Mouse (Mus musculus): ENCODE results near the gene Msh5. TPM values are rescaled to one million over a fixed set of nuclear protein-coding genes. Genes with fewer than 3 reads are reported as not detected.

Gene Msh5
- total RNA-seq, 1 experiment = 2.7 TPM

GRCm38 (mm10) chr17:35083929-35084497 lies 37.5 kb upstream of the Msh5 start:
- no peaks in the 10 kb centered on the region for H3K36me3 ChIP-seq (ENCODE audit: control insufficient read depth, insufficient read depth, low read length, poor library complexity, severe bottlenecking)
- no peak overlapping the region for H3K9ac ChIP-seq (ENCODE audit: insufficient read depth, low read depth, low read length, poor library complexity, severe bottlenecking)
- in situ Hi-C loops (cut with MboI; ENCODE audit: low sequenced_read_pairs in 2 of 2, unreplicated experiment in 2 of 2) = no loop called here
- H3K4me1 ChIP-seq (ENCODE audit: control insufficient read depth in 2 of 2, insufficient read depth in 2 of 2, low read length in 2 of 2, poor library complexity in 1 of 2) = peaks cover 0 to 5% of the 10 kb centered on the region in 2 experiments; a peak in 2 of 4 replicates
- no peak for DNase-seq (ENCODE audit: low read depth, low spot score)
- no peak overlapping the region for H3K4me3 ChIP-seq (ENCODE audit: insufficient read depth in 1 of 2, low read depth in 1 of 2, low read length in 2 of 2, poor library complexity in 1 of 2, severe bottlenecking in 1 of 2)
- no peaks in the 10 kb centered on the region for H3K9me3 ChIP-seq (ENCODE audit: control insufficient read depth, insufficient read depth, low read depth, low read length)
- no peak overlapping the region for H3K27ac ChIP-seq (ENCODE audit: insufficient read depth, low read depth, low read length, poor library complexity, severe bottlenecking)
- no peak for TF ChIP-seq MAFK (IDR thresholded peaks at IDR 0.05; ENCODE audit: insufficient read depth, low read depth, low read length)

- no peak for TF ChIP-seq ZC3H11A (IDR thresholded peaks at IDR 0.05; ENCODE audit: borderline replicate concordance, low read depth, low read length)
- no peak for TF ChIP-seq ZNF384 (IDR thresholded peaks at IDR 0.05; ENCODE audit: low read depth, low read length)
- TF ChIP-seq MAFK (IDR thresholded peaks at IDR 0.05; ENCODE audit: insufficient read depth, low read depth, low read length) = no peak
- no peak for TF ChIP-seq HCFC1 (IDR thresholded peaks at IDR 0.05; ENCODE audit: borderline replicate concordance, insufficient read depth, low read length)
- no peak for TF ChIP-seq CHD2 (IDR thresholded peaks at IDR 0.05; ENCODE audit: low read depth, low read length)
- in situ Hi-C loops (cut with MboI; ENCODE audit: low sequenced_read_pairs in 2 of 2, unreplicated experiment in 2 of 2) = no loop called here
- peaks cover 3 to 9% of the 10 kb centered on the region in 2 experiments; a peak in 3 of 4 replicates for H3K4me1 ChIP-seq (ENCODE audit: control insufficient read depth in 2 of 2, insufficient read depth in 2 of 2, low read length in 2 of 2, poor library complexity in 1 of 2)
- H3K9ac ChIP-seq (ENCODE audit: insufficient read depth, low read depth, low read length, poor library complexity, severe bottlenecking) = no peak overlapping the region
- H3K4me3 ChIP-seq (ENCODE audit: insufficient read depth in 1 of 2, low read depth in 1 of 2, low read length in 2 of 2, poor library complexity in 1 of 2, severe bottlenecking in 1 of 2) = no peak overlapping the region
- H3K9me3 ChIP-seq (ENCODE audit: control insufficient read depth, insufficient read depth, low read depth, low read length) = no peaks in the 10 kb centered on the region
- no peak for DNase-seq (ENCODE audit: low read depth, low spot score)
- no peak overlapping the region for H3K27ac ChIP-seq (ENCODE audit: insufficient read depth, low read depth, low read length, poor library complexity, severe bottlenecking)
- no peaks in the 10 kb centered on the region for H3K36me3 ChIP-seq (ENCODE audit: control insufficient read depth, insufficient read depth, low read length, poor library complexity, severe bottlenecking)
Measured at GRCm38 (mm10) chr17:35082841-35083576, 36.5 kb upstream of the Msh5 start.

DNA sequence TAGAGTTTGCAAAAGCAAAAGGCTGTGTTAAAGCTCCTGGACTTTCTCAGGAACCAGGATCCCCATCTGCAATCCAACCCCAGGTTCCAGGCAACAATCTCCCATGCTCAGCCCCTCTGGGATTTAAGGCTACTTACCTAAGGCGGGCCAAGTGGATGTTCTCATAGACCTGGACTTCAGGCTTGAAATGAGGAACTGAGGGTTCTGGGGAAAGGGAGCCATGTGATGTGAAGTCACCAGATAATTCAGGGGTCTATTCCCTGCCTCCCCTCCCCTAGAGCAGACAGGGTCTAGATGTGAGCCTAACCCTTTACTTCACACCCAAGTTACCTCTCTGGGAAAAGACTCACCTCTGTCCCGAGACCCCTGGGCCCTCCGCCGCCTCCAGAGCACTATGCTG lies 34.2 kb upstream of the Msh5 start:
- Histone ChIP-seq H3K4me3 (ENCODE audit: insufficient read depth in 1 of 2, low read depth in 1 of 2, low read length in 2 of 2, poor library complexity in 1 of 2, severe bottlenecking in 1 of 2) (no peak overlapping the region), H3K9me3 (ENCODE audit: control insufficient read depth, insufficient read depth, low read depth, low read length) (no peaks in the 10 kb centered on the region), H3K9ac (ENCODE audit: insufficient read depth, low read depth, low read length, poor library complexity, severe bottlenecking) (no peak overlapping the region), H3K27ac (ENCODE audit: insufficient read depth, low read depth, low read length, poor library complexity, severe bottlenecking) (no peak overlapping the region), H3K36me3 (ENCODE audit: control insufficient read depth, insufficient read depth, low read length, poor library complexity, severe bottlenecking) (no peaks in the 10 kb centered on the region), H3K4me1 (ENCODE audit: control insufficient read depth in 2 of 2, insufficient read depth in 2 of 2, low read length in 2 of 2, poor library complexity in 1 of 2) (peaks cover 7 to 15% of the 10 kb centered on the region in 2 experiments)
- no peak for TF ChIP-seq CHD2 (IDR thresholded peaks at IDR 0.05; ENCODE audit: low read depth, low read length)
- DNase-seq (ENCODE audit: low read depth, low spot score) = no peak
- in situ Hi-C loops (cut with MboI; ENCODE audit: low sequenced_read_pairs in 2 of 2, unreplicated experiment in 2 of 2) = no loop called here

- Histone ChIP-seq H3K9ac (ENCODE audit: insufficient read depth, low read depth, low read length, poor library complexity, severe bottlenecking) (no peak overlapping the region), H3K9me3 (ENCODE audit: control insufficient read depth, insufficient read depth, low read depth, low read length) (no peaks in the 10 kb centered on the region), H3K4me1 (ENCODE audit: control insufficient read depth in 2 of 2, insufficient read depth in 2 of 2, low read length in 2 of 2, poor library complexity in 1 of 2) (peaks cover 11 to 15% of the 10 kb centered on the region in 2 experiments), H3K36me3 (ENCODE audit: control insufficient read depth, insufficient read depth, low read length, poor library complexity, severe bottlenecking) (no peaks in the 10 kb centered on the region), H3K27ac (ENCODE audit: insufficient read depth, low read depth, low read length, poor library complexity, severe bottlenecking) (no peak overlapping the region), H3K4me3 (ENCODE audit: insufficient read depth in 1 of 2, low read depth in 1 of 2, low read length in 2 of 2, poor library complexity in 1 of 2, severe bottlenecking in 1 of 2) (no peak overlapping the region)
- TF ChIP-seq CHD2 (IDR thresholded peaks at IDR 0.05; ENCODE audit: low read depth, low read length) = no peak
- no peak for TF ChIP-seq ZNF384 (IDR thresholded peaks at IDR 0.05; ENCODE audit: low read depth, low read length)
- in situ Hi-C loops (cut with MboI; ENCODE audit: low sequenced_read_pairs in 2 of 2, unreplicated experiment in 2 of 2) = no loop called here
- DNase-seq (ENCODE audit: low read depth, low spot score) = no peak
Measured at GRCm38 (mm10) chr17:35080248-35080647, 33.7 kb upstream of the Msh5 start.

DNA sequence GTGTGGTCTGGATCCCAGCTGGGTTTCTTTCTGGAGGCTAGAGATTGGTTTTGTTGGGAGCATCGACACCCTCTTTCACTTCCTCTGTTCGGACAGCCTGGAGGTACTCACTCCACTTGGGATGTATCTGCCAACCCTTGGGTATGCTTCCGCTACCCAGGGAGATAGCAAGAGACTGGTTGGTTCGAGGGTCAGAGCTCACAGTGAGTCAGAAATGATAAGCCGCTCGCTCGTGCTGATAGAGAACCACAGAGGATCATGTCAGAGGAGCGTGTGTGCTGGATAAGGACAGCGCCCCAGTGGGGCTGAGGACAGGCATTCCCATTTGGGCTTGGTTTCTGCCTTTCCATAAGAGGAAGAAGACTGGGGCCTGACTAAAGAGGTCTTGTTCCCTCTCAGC lies 33.2 kb upstream of the Msh5 start:
- TF ChIP-seq ZNF384 (IDR thresholded peaks at IDR 0.05; ENCODE audit: low read depth, low read length) = no peak
- no peak for TF ChIP-seq ZC3H11A (IDR thresholded peaks at IDR 0.05; ENCODE audit: borderline replicate concordance, low read depth, low read length)
- no peak for TF ChIP-seq CHD2 (IDR thresholded peaks at IDR 0.05; ENCODE audit: low read depth, low read length)
- no peak for TF ChIP-seq MAFK (IDR thresholded peaks at IDR 0.05; ENCODE audit: insufficient read depth, low read depth, low read length)
- no peak for TF ChIP-seq HCFC1 (IDR thresholded peaks at IDR 0.05; ENCODE audit: borderline replicate concordance, insufficient read depth, low read length)

More for the DNA sequence above, 33.2 kb upstream of the Msh5 start:
- Histone ChIP-seq H3K9me3 (ENCODE audit: control insufficient read depth, insufficient read depth, low read depth, low read length) (no peaks in the 10 kb centered on the region), H3K27ac (ENCODE audit: insufficient read depth, low read depth, low read length, poor library complexity, severe bottlenecking) (no peak overlapping the region), H3K4me3 (ENCODE audit: insufficient read depth in 1 of 2, low read depth in 1 of 2, low read length in 2 of 2, poor library complexity in 1 of 2, severe bottlenecking in 1 of 2) (no peak overlapping the region), H3K36me3 (ENCODE audit: control insufficient read depth, insufficient read depth, low read length, poor library complexity, severe bottlenecking) (no peaks in the 10 kb centered on the region), H3K9ac (ENCODE audit: insufficient read depth, low read depth, low read length, poor library complexity, severe bottlenecking) (no peak overlapping the region), H3K4me1 (ENCODE audit: control insufficient read depth in 2 of 2, insufficient read depth in 2 of 2, low read length in 2 of 2, poor library complexity in 1 of 2) (peaks cover 11 to 15% of the 10 kb centered on the region in 2 experiments)
- no peak for DNase-seq (ENCODE audit: low read depth, low spot score)
- in situ Hi-C loops (cut with MboI; ENCODE audit: low sequenced_read_pairs in 2 of 2, unreplicated experiment in 2 of 2) = no loop called here
